Mouse (Mus musculus): ENCODE results near the gene Ttc37. TPM values are rescaled to one million over a fixed set of nuclear protein-coding genes. Genes with fewer than 3 reads are reported as not detected.

Gene Ttc37
- total and polyA plus RNA-seq, 3 experiments, result 16.8 to 116 (median 20.3) TPM

DNA sequence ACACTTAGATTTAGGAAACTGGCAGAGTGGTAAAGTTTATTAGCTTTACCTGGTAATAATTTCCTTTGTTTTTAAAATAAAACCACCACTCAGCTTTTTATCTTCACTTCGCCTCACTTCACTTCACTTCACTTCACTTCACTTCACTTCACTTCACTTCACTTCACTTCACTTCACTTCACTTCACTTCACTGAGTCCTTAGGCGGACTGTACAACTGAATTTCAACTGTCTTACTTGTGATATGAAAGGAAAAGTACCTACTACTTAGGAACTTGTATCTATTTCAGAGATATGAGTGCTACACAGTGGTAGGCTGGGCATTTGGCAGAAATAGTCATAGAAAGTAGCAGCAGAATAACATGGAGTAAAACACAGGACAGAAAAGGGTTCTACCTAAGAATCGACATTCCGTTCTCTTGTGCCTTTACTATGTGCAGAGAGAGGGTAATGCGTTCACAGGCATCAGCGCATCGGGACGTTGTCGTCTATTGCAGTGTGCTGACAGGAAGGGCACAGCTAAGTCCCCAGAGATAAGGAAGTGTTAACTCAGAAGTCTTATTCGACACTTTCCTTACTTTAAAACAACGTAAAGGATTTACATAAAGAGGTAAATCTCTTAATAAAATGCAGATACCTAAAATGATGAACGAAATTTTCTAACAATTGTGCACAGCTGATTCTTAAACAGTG, 42.7 kb downstream of the Ttc37 start:
- Histone ChIP-seq H3K79me2 (ENCODE audit: control insufficient read depth, insufficient read depth, low read length, poor library complexity) (no peaks in the 10 kb centered on the region), H3K27ac (ENCODE audit: control insufficient read depth, low read depth, low read length) (no peak overlapping the region), H3K36me3 (ENCODE audit: control insufficient read depth in 1 of 2, insufficient read depth in 2 of 2, low read length in 2 of 2) (peaks cover 0 to 11% of the 10 kb centered on the region in 2 experiments; a peak in 2 of 4 replicates), H3K27me3 (ENCODE audit: control insufficient read depth in 1 of 2, insufficient read depth in 2 of 2, low read length in 2 of 2) (no peaks in the 10 kb centered on the region), H3K9me3 (replicated peaks; ENCODE audit: insufficient read depth, low read length) (no peaks in the 10 kb centered on the region), H3K4me3 (ENCODE audit: control insufficient read depth in 1 of 2, insufficient read depth in 1 of 2, low read depth in 2 of 2, low read length in 2 of 2) (no peak overlapping the region), H3K4me1 (ENCODE audit: control insufficient read depth in 1 of 2, insufficient read depth in 2 of 2, low read length in 2 of 2) (no peaks in the 10 kb centered on the region; a peak in 1 of 4 replicates), H3K9ac (ENCODE audit: control insufficient read depth, low read depth, low read length, poor library complexity, severe bottlenecking) (no peak overlapping the region)
- no peak for TF ChIP-seq GABPA (IDR thresholded peaks at IDR 0.05; ENCODE audit: low read depth, low read length)
- no peak for TF ChIP-seq EP300 (IDR thresholded peaks at IDR 0.05; ENCODE audit: low read depth in 1 of 2, low read length in 2 of 2)
- no peak for TF ChIP-seq MEF2A (IDR thresholded peaks at IDR 0.05; ENCODE audit: extremely low read depth, insufficient replicate concordance, low read depth, low read length, poor library complexity, severe bottlenecking)
- TF ChIP-seq CHD1 (IDR thresholded peaks at IDR 0.05; ENCODE audit: low read depth, low read length), result no peak
- TF ChIP-seq MYC (IDR thresholded peaks at IDR 0.05; ENCODE audit: low read depth, low read length), result no peak
- TF ChIP-seq POLR2AphosphoS5 (IDR thresholded peaks at IDR 0.05; ENCODE audit: borderline replicate concordance, low read depth, low read length), result no peak
- TF ChIP-seq MAX (IDR thresholded peaks at IDR 0.05; ENCODE audit: low read length), result no peak
- TF ChIP-seq ETS1 (IDR thresholded peaks at IDR 0.05; ENCODE audit: low read depth, low read length), result no peak
- TF ChIP-seq MYB (IDR thresholded peaks at IDR 0.05; ENCODE audit: low read depth, low read length), result no peak
- TF ChIP-seq MXI1 (IDR thresholded peaks at IDR 0.05; ENCODE audit: low read depth, low read length), result no peak
- no peak for TF ChIP-seq GATA1 (IDR thresholded peaks at IDR 0.05; ENCODE audit: low read depth, low read length)
- DNase-seq (ENCODE audit: low read depth, low spot score), result no peak

DNA sequence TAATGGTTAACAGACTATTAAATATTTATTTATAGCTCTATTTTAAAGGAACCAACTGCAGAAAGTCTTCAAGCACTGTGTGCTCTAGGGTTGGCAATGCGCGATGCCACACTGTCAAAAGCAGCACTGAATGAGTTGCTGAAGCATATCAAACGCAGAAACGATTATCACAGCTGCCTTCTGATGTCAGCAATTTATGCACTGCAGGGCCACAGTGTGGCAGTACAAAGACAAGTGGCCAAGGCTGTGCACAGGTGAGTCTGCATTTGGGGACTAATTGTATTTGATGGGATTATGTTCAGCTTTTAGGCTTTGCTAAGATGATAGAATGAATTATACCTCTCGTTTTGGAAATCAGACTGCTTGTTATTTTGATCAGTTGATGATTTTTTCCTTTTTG, 51.9 kb downstream of the Ttc37 start:
- Histone ChIP-seq H3K9ac (ENCODE audit: control insufficient read depth, low read depth, low read length, poor library complexity, severe bottlenecking) (no peak overlapping the region), H3K36me3 (ENCODE audit: control insufficient read depth in 1 of 2, insufficient read depth in 2 of 2, low read length in 2 of 2) (peaks cover 0 to 8% of the 10 kb centered on the region in 2 experiments; a peak in 2 of 4 replicates), H3K27me3 (ENCODE audit: control insufficient read depth in 1 of 2, insufficient read depth in 2 of 2, low read length in 2 of 2) (no peaks in the 10 kb centered on the region), H3K27ac (ENCODE audit: control insufficient read depth, low read depth, low read length) (no peak overlapping the region), H3K4me1 (ENCODE audit: control insufficient read depth in 1 of 2, insufficient read depth in 2 of 2, low read length in 2 of 2) (no peaks in the 10 kb centered on the region), H3K79me2 (ENCODE audit: control insufficient read depth, insufficient read depth, low read length, poor library complexity) (no peaks in the 10 kb centered on the region), H3K9me3 (replicated peaks; ENCODE audit: insufficient read depth, low read length) (no peaks in the 10 kb centered on the region), H3K4me3 (ENCODE audit: control insufficient read depth in 1 of 2, insufficient read depth in 1 of 2, low read depth in 2 of 2, low read length in 2 of 2) (no peak overlapping the region)
- TF ChIP-seq JUND (IDR thresholded peaks at IDR 0.05; ENCODE audit: low read depth, low read length), result no peak
- TF ChIP-seq UBTF (IDR thresholded peaks at IDR 0.05; ENCODE audit: borderline replicate concordance, insufficient read depth, low read depth, low read length), result no peak
- no peak for TF ChIP-seq SMC3 (IDR thresholded peaks at IDR 0.05; ENCODE audit: low read depth, low read length)
- TF ChIP-seq MAX (IDR thresholded peaks at IDR 0.05; ENCODE audit: low read length), result no peak
- no peak for TF ChIP-seq GABPA (IDR thresholded peaks at IDR 0.05; ENCODE audit: low read depth, low read length)
- TF ChIP-seq KAT2A (conservative IDR thresholded peaks at IDR 0.05; ENCODE audit: low read depth, low read length), result no peak
- TF ChIP-seq USF1 (IDR thresholded peaks at IDR 0.05; ENCODE audit: low read depth, low read length), result no peak
- TF ChIP-seq MYC (IDR thresholded peaks at IDR 0.05; ENCODE audit: low read depth, low read length), result no peak
- no peak for TF ChIP-seq NELFE (IDR thresholded peaks at IDR 0.05; ENCODE audit: low read depth, low read length)
- no peak for TF ChIP-seq ZKSCAN1 (IDR thresholded peaks at IDR 0.05; ENCODE audit: low read depth, low read length)
- no peak for TF ChIP-seq BHLHE40 (IDR thresholded peaks at IDR 0.05; ENCODE audit: borderline replicate concordance, low read depth, low read length)
- no peak for TF ChIP-seq ETS1 (IDR thresholded peaks at IDR 0.05; ENCODE audit: low read depth, low read length)
- TF ChIP-seq TBP (IDR thresholded peaks at IDR 0.05; ENCODE audit: low read depth, low read length), result no peak
- TF ChIP-seq NRF1 (IDR thresholded peaks at IDR 0.05; ENCODE audit: insufficient read depth, low read depth, low read length, poor library complexity, severe bottlenecking), result no peak
- no peak for TF ChIP-seq MXI1 (IDR thresholded peaks at IDR 0.05; ENCODE audit: low read depth, low read length)
- TF ChIP-seq EP300 (IDR thresholded peaks at IDR 0.05; ENCODE audit: low read depth in 1 of 2, low read length in 2 of 2), result no peak
- no peak for TF ChIP-seq POLR2AphosphoS2 (IDR thresholded peaks at IDR 0.05; ENCODE audit: low read length)
- no peak for TF ChIP-seq ZC3H11A (IDR thresholded peaks at IDR 0.05; ENCODE audit: low read depth, low read length)
- no peak for DNase-seq (ENCODE audit: low read depth, low spot score)

Data from MEL (cell line).